Mouse (Mus musculus): ENCODE data around the gene Catip. TPM values are rescaled to one million over a fixed set of nuclear protein-coding genes. Genes with fewer than 3 reads are reported as not detected.

Gene Catip
- polyA plus RNA-seq, 1 experiment from 2014 or later, result 1.1 TPM

- H3K27ac ChIP-seq (ENCODE audit: low read depth, low read length), result no peak overlapping the region
- ATAC-seq (ENCODE audit: low FRiP score), result no peak
- 9% methylated on average over 21 of the region's 21 CpGs for WGBS
These were observed 28.5 kb downstream of the Catip start for GRCm38 (mm10) chr1:74390287-74390906.

GRCm38 (mm10) chr1:74390924-74391748 lies 29.2 kb downstream of the Catip start, which contains the start of gene Ctdsp1:
Gene Ctdsp1, plus strand, starts transcription at chr1:74391509.
- Histone ChIP-seq H3K4me1 (replicated peaks; ENCODE audit: control insufficient read depth, insufficient read depth, low read length) (peaks cover 6% of the 10 kb centered on the region), H3K9me3 (ENCODE audit: control insufficient read depth, low read length) (no peaks in the 10 kb centered on the region), H3K36me3 (ENCODE audit: control insufficient read depth, insufficient read depth, low read length) (peaks cover 2% of the 10 kb centered on the region; the same call in 1 of the 2 replicates), H3K27me3 (ENCODE audit: control insufficient read depth, insufficient read depth, low read length) (no peaks in the 10 kb centered on the region; the same call in 1 of the 2 replicates), H3K27ac (ENCODE audit: low read depth, low read length) (peak within 1 kb of the TSS; percentile 88), H3K4me3 (ENCODE audit: low read depth, low read length) (peak within 1 kb of the TSS; percentile 91), H3K4me2 (replicated peaks; ENCODE audit: low read depth, low read length) (peak within 1 kb of the TSS; percentile 97), H3K9ac (ENCODE audit: low read depth, low read length) (peak within 1 kb of the TSS; percentile 88)
- 2% methylated on average over 38 of the region's 51 CpGs for WGBS
- ATAC-seq (ENCODE audit: low FRiP score), result peak; percentile 78
- peak; percentile 97 for DNase-seq (ENCODE audit: low spot score)

More at GRCm38 (mm10) chr1:74390287-74390906, 28.5 kb downstream of the Catip start:
- Histone ChIP-seq H3K27me3 (ENCODE audit: control insufficient read depth, insufficient read depth, low read length) (no peaks in the 10 kb centered on the region; the same call in 1 of the 2 replicates), H3K9ac (ENCODE audit: low read depth, low read length) (no peak overlapping the region), H3K4me3 (ENCODE audit: low read depth, low read length) (peak overlapping the region; percentile 91; the same call in 1 of the 2 replicates), H3K4me1 (replicated peaks; ENCODE audit: control insufficient read depth, insufficient read depth, low read length) (peaks cover 6% of the 10 kb centered on the region), H3K4me2 (replicated peaks; ENCODE audit: low read depth, low read length) (peak overlapping the region; percentile 35), H3K9me3 (ENCODE audit: control insufficient read depth, low read length) (no peaks in the 10 kb centered on the region), H3K36me3 (ENCODE audit: control insufficient read depth, insufficient read depth, low read length) (peaks cover 2% of the 10 kb centered on the region; the same call in 1 of the 2 replicates)
- peak; percentile 76 for DNase-seq (ENCODE audit: low spot score)

- Histone ChIP-seq H3K9ac (ENCODE audit: low read depth, low read length) (peak overlapping the region; percentile 88), H3K4me2 (replicated peaks; ENCODE audit: low read depth, low read length) (peak overlapping the region; percentile 97), H3K4me3 (ENCODE audit: low read depth, low read length) (peak overlapping the region; percentile 91), H3K9me3 (ENCODE audit: control insufficient read depth, low read length) (no peaks in the 10 kb centered on the region), H3K36me3 (ENCODE audit: control insufficient read depth, insufficient read depth, low read length) (peaks cover 2% of the 10 kb centered on the region; the same call in 1 of the 2 replicates), H3K27me3 (ENCODE audit: control insufficient read depth, insufficient read depth, low read length) (no peaks in the 10 kb centered on the region; the same call in 1 of the 2 replicates), H3K27ac (ENCODE audit: low read depth, low read length) (peak overlapping the region; percentile 88), H3K4me1 (replicated peaks; ENCODE audit: control insufficient read depth, insufficient read depth, low read length) (peaks cover 6% of the 10 kb centered on the region)
- whole genome bisulfite sequencing, result under 1% methylated on average over 39 of the region's 63 CpGs
- DNase-seq (ENCODE audit: low spot score), result peak; percentile 73
- peak; percentile 50 for ATAC-seq (ENCODE audit: low FRiP score)
These were observed 30.0 kb downstream of the Catip start for GRCm38 (mm10) chr1:74391844-74392441.

GRCm38 (mm10) chr1:74392446-74392994 lies 30.6 kb downstream of the Catip start:
- Histone ChIP-seq H3K4me1 (replicated peaks; ENCODE audit: control insufficient read depth, insufficient read depth, low read length) (peaks cover 6% of the 10 kb centered on the region), H3K27ac (ENCODE audit: low read depth, low read length) (peak overlapping the region; percentile 88), H3K36me3 (ENCODE audit: control insufficient read depth, insufficient read depth, low read length) (peaks cover 2% of the 10 kb centered on the region; the same call in 1 of the 2 replicates), H3K9me3 (ENCODE audit: control insufficient read depth, low read length) (no peaks in the 10 kb centered on the region), H3K27me3 (ENCODE audit: control insufficient read depth, insufficient read depth, low read length) (no peaks in the 10 kb centered on the region; the same call in 1 of the 2 replicates), H3K9ac (ENCODE audit: low read depth, low read length) (peak overlapping the region; percentile 88), H3K4me3 (ENCODE audit: low read depth, low read length) (peak overlapping the region; percentile 91), H3K4me2 (replicated peaks; ENCODE audit: low read depth, low read length) (peak overlapping the region; percentile 97)
- DNase-seq (ENCODE audit: low spot score) (no peak), ATAC-seq (ENCODE audit: low FRiP score) (peak; percentile 20; the same call in 1 of the 2 replicates)
- WGBS, result 5% methylated on average over 16 of the region's 16 CpGs

GRCm38 (mm10) chr1:74393010-74393409 lies 31.1 kb downstream of the Catip start:
- no peaks in the 10 kb centered on the region for H3K9me3 ChIP-seq (ENCODE audit: control insufficient read depth, low read length)
- no peaks in the 10 kb centered on the region; the same call in 1 of the 2 replicates for H3K27me3 ChIP-seq (ENCODE audit: control insufficient read depth, insufficient read depth, low read length)
- DNase-seq (ENCODE audit: low spot score) (no peak), ATAC-seq (ENCODE audit: low FRiP score) (no peak)
- 48% methylated on average over 7 of the region's 7 CpGs for WGBS
- peak overlapping the region; percentile 88; the same call in 1 of the 2 replicates for H3K9ac ChIP-seq (ENCODE audit: low read depth, low read length)
- H3K4me2 ChIP-seq (replicated peaks; ENCODE audit: low read depth, low read length), result peak overlapping the region; percentile 97
- peaks cover 6% of the 10 kb centered on the region for H3K4me1 ChIP-seq (replicated peaks; ENCODE audit: control insufficient read depth, insufficient read depth, low read length)
- peaks cover 2% of the 10 kb centered on the region; the same call in 1 of the 2 replicates for H3K36me3 ChIP-seq (ENCODE audit: control insufficient read depth, insufficient read depth, low read length)
- H3K27ac ChIP-seq (ENCODE audit: low read depth, low read length), result no peak overlapping the region
- peak overlapping the region; percentile 91 for H3K4me3 ChIP-seq (ENCODE audit: low read depth, low read length)

GRCm38 (mm10) chr1:74393697-74394096 lies 31.8 kb downstream of the Catip start:
- no peak for ATAC-seq (ENCODE audit: low FRiP score)

GRCm38 (mm10) chr1:74394311-74394710 lies 32.4 kb downstream of the Catip start:
- Histone ChIP-seq H3K4me1 (replicated peaks; ENCODE audit: control insufficient read depth, insufficient read depth, low read length) (peaks cover 6% of the 10 kb centered on the region), H3K36me3 (ENCODE audit: control insufficient read depth, insufficient read depth, low read length) (peaks cover 2% of the 10 kb centered on the region; the same call in 1 of the 2 replicates), H3K9ac (ENCODE audit: low read depth, low read length) (no peak overlapping the region), H3K27me3 (ENCODE audit: control insufficient read depth, insufficient read depth, low read length) (no peaks in the 10 kb centered on the region; the same call in 1 of the 2 replicates), H3K9me3 (ENCODE audit: control insufficient read depth, low read length) (no peaks in the 10 kb centered on the region), H3K4me2 (replicated peaks; ENCODE audit: low read depth, low read length) (no peak overlapping the region), H3K4me3 (ENCODE audit: low read depth, low read length) (no peak overlapping the region), H3K27ac (ENCODE audit: low read depth, low read length) (no peak overlapping the region)
- no peak for DNase-seq (ENCODE audit: low spot score)
- WGBS, result 87% methylated on average over 9 of the region's 9 CpGs
- no peak for ATAC-seq (ENCODE audit: low FRiP score)

More at GRCm38 (mm10) chr1:74393697-74394096, 31.8 kb downstream of the Catip start:
- H3K4me3 ChIP-seq (ENCODE audit: low read depth, low read length), result no peak overlapping the region
- H3K9ac ChIP-seq (ENCODE audit: low read depth, low read length), result no peak overlapping the region
- no peak for DNase-seq (ENCODE audit: low spot score)
- WGBS, result 90% methylated on average over 9 of the region's 9 CpGs
- H3K27ac ChIP-seq (ENCODE audit: low read depth, low read length), result no peak overlapping the region
- H3K9me3 ChIP-seq (ENCODE audit: control insufficient read depth, low read length), result no peaks in the 10 kb centered on the region
- no peaks in the 10 kb centered on the region; the same call in 1 of the 2 replicates for H3K27me3 ChIP-seq (ENCODE audit: control insufficient read depth, insufficient read depth, low read length)
- peaks cover 6% of the 10 kb centered on the region for H3K4me1 ChIP-seq (replicated peaks; ENCODE audit: control insufficient read depth, insufficient read depth, low read length)
- H3K36me3 ChIP-seq (ENCODE audit: control insufficient read depth, insufficient read depth, low read length), result peaks cover 2% of the 10 kb centered on the region; the same call in 1 of the 2 replicates
- H3K4me2 ChIP-seq (replicated peaks; ENCODE audit: low read depth, low read length), result no peak overlapping the region

- H3K4me1 ChIP-seq (replicated peaks; ENCODE audit: control insufficient read depth, insufficient read depth, low read length), result peaks cover 6% of the 10 kb centered on the region
- H3K4me2 ChIP-seq (replicated peaks; ENCODE audit: low read depth, low read length), result no peak overlapping the region
- H3K4me3 ChIP-seq (ENCODE audit: low read depth, low read length), result no peak overlapping the region
- no peaks in the 10 kb centered on the region; the same call in 1 of the 2 replicates for H3K27me3 ChIP-seq (ENCODE audit: control insufficient read depth, insufficient read depth, low read length)
- 94% methylated on average over 15 of the region's 15 CpGs for WGBS
- H3K9me3 ChIP-seq (ENCODE audit: control insufficient read depth, low read length), result no peaks in the 10 kb centered on the region
- no peak for ATAC-seq (ENCODE audit: low FRiP score)
- H3K9ac ChIP-seq (ENCODE audit: low read depth, low read length), result no peak overlapping the region
- no peak for DNase-seq (ENCODE audit: low spot score)
- no peak overlapping the region for H3K27ac ChIP-seq (ENCODE audit: low read depth, low read length)
- peaks cover 2% of the 10 kb centered on the region; the same call in 1 of the 2 replicates for H3K36me3 ChIP-seq (ENCODE audit: control insufficient read depth, insufficient read depth, low read length)
These were observed 33.0 kb downstream of the Catip start for GRCm38 (mm10) chr1:74394858-74395257.
